Mouse (Mus musculus) natural killer cell, adult 2 months (primary cell): ENCODE results near the gene Rundc3b.
A peak's percentile ranks its signal among the peaks of the same experiment; 100 is the strongest.

Experiments used
- DNase-seq, 2 experiments: peaks; one replicate each; pipeline ENCODE4 v3.0.0; 2022; ENCODE audit warnings: low spot score in 2 of 2

The Rundc3b gene

DNA sequence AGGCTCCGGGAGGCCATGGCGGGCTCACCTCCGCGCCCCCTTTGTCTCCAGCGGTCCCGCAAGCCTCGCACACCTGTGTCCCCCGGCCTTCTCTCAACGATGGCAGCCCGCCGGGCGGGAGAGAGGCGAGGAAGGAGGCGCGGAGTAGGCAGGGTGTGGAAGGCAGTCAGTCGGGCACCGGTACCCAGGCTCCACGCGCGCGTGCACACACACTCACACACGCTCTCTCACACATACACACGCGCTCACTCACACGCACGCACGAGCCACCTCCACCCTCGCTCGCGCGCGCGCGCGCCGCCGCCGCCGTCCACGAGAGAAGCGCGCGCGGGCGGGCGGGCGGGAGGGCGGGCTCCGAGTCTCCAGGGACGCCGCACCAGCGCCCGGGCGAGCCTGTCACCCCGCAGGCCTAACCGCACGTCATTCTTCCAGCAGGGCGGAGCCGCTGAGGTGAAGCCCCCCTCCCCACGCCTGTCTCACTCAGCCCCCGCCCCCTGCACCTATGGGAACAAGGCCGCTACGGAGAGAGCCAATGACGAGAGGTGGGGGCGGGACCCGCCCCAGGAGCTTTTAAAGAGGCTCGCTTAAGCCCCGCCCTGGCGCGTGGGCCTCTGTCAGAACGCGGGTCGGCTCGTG lies at the start of gene Rundc3b:
Rundc3b (minus strand) TSS at position 357 of the 636 bp plus-strand sequence.
- peak; percentile 90 to 92 for DNase-seq

- DNase-seq: no peak
These were observed 46.9 kb upstream of the Rundc3b start for GRCm38 (mm10) chr5:8669606-8670005.

- DNase-seq: no peak
These were observed 45.2 kb upstream of the Rundc3b start for GRCm38 (mm10) chr5:8667758-8668474.

GRCm38 (mm10) chr5:8664678-8665077 lies 41.9 kb upstream of the Rundc3b start:
- no peak for DNase-seq

DNA sequence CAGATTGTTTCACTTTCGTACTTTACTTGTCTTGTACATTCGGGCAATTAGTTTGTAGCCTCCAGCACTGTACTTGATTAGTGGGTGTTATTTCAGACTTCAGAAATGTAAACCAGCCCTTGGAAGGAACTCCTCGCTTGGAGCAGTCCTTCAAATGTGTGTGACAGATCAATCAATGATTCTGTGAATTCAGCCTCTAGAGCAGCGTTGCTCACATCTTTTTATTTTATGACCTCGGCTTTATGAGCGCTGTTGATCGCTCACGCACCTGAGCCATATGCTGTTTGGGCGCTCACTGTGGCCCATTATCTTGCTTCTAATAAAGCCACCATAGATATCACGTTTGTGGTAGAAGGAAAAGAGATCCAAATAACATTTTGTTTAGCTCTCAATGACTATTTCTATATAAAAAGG lies 38.0 kb upstream of the Rundc3b start:
- no peak for DNase-seq

DNA sequence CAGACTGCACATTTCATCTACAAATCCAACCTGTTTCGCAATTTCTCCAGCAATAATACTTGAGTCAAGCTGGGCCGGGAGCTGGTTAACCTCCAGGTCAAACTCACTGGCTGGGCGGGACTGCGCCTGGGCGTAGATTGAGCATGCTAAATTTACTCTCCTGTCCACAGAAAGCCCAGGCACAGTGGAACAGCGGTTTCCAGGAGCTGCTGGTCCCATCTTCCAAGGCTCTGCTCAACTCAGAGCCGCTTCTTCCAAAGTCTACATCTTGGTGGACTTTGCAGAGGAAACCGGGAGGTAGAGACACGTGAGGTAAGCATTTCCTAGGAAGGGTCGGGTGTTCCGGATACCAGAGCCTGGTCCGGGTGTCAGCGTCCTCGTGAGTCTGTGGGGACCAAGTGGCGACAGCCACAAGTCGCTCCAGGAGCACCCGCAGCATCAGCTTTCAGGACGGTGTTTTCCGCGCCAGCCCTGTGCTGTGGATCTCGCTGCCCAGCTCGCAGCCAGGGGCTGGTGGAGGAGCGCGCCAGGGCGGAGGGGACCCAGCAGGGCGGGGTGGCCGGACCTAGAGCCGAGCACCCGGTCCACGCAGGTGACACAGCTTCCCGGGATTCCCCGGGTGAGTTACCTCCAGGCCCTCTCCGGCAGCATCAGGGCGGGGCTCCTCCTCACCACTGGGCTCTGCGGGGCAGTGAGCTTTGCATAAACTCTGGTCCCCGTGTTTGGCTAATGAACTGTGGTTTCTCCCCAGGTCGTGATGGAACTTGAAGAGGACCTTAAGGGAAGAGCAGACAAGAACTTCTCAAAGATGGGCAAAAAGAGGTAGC lies 37.4 kb upstream of the Rundc3b start, which contains the start of gene Abcb1a:
Abcb1a (plus strand) TSS at position 167 of the 827 bp plus-strand sequence.
- peak; percentile 69 to 72 for DNase-seq

DNA sequence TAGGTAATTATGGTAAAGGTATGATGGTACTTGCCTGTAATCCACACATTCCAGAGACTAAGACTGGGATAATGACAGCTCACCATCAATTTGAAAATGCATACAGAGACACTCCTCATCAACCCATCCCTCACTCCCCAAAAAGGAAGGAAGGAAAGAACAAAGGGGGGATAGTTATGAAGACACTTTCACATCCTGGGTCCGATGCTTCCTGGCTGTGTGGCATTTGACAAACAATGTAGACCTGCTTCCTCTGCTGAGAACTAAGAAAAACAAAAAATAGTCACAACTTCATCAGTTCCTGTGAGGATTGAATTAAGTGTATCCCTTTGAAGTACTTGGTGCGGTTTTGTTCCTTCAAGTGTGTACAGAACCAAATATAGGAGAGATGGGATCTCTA lies 29.3 kb upstream of the Rundc3b start:
- DNase-seq: no peak

GRCm38 (mm10) chr5:8648774-8649173 lies 26.0 kb upstream of the Rundc3b start:
- DNase-seq: no peak

DNA sequence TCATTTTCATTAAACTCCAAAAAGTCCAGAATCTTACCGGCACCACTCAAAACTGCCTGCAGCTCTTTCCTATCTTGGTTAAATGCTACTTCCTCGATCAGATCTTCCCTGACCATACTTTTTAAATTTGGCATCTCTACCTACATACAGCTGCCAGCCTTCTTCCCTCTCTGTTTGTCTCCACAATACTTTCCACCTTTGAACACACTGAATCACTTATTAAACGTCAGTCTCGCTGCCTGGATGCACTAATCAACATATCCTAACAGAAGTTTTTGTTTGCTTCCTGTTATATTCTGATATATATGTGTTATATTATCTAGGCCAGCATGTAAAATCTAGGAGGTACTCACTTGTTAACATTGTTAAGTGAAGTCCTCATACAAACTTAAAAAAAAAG lies 25.5 kb upstream of the Rundc3b start:
- DNase-seq: no peak

DNA sequence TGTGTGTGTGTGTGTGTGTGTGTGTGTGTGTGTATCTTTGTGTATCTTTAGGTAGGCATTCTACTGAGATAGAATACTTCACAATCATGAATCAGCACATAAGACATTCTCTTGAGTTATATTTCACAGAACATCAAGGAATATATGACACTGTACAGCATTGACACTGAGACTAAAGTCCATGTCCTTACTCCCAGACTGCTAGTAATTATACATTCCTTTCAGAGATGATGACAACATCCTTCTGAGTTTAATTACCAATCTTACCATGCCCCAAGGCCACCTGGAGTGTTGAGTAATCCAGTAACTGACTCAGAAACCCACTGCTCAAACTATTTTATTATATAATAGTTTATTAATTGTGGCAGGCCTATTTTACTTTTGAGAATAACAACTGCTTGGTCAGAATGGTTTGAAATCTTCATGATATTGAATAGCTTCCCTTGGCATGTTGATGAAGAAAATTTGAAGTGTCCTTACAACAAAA lies 11.8 kb upstream of the Rundc3b start:
- no peak for DNase-seq

- DNase-seq: no peak
These were observed 10.1 kb upstream of the Rundc3b start for GRCm38 (mm10) chr5:8632901-8633300.

- peak; percentile 37 to 43 for DNase-seq
These were observed 619 bp downstream of the Rundc3b start for GRCm38 (mm10) chr5:8622071-8622595.

DNA sequence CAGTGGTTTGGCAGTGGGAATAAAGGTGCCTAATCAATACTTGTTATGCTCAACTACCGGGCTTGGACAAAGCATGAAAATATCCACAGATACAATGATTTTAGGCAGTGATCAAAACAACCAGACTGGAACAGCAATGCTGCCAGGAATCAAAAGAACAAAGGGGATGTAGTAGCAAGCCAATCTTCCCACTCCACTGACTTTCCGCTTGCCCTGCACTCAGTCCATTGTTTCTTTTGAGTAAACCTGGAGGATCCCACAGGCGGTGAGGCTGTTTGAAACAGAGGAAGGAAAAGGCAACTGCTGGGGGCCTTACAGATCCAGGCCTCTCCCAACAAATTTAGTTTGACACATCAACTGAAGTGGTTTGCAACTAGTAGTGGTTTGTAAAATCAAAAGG lies 51.6 kb downstream of the Rundc3b start:
- no peak for DNase-seq

GRCm38 (mm10) chr5:8566867-8567266 lies 55.9 kb downstream of the Rundc3b start:
- no peak for DNase-seq

- DNase-seq: no peak
These were observed 78.2 kb downstream of the Rundc3b start for GRCm38 (mm10) chr5:8544512-8544911.

GRCm38 (mm10) chr5:8542631-8543207 lies 80.0 kb downstream of the Rundc3b start:
- no peak for DNase-seq

DNA sequence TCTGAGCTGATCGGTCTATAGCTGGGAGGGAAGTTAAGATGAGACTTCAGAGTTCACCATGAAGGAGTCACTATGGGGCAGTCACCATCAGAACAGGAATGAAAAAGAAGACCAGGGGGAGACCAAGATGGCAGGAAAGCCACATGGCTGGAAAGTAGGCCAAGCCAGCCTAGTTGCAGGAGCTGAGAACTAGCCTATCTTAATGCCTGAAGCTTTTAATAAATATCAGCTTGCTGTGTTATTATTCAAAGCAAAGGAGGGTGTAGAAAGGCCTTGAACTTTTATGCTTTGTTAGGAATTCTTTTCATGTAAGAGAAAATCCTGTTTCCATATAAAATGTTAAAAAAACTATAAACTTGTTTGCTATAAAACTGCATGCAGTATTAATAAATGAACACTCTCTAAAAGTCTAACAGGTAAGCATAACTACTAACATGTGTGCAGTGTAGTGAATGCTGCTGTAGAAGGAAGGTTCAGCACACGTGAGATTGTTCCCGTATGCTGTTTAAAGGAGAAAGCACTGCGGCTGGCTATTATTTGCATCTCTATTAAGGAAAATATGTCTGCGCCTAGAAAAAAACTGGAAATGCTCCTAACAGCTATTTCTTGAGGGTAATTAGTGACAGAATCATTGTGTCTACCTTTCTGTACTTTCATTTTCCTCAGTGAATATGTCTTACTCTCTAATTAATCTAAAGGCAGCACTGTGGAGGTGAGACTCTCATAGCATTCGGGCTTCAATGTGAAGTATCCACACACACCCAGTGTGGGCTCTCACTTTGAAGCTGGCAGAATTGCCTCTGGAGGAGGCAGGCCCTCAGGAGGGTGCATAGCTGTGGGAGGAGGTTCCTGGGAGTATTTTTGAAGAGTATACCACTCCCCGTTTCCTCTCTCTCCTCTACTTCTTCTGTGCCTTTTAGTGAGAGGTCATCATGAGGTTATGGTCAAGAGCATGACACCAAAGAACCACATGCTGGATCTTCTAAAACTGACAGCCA lies 81.3 kb downstream of the Rundc3b start:
- no peak for DNase-seq

DNA sequence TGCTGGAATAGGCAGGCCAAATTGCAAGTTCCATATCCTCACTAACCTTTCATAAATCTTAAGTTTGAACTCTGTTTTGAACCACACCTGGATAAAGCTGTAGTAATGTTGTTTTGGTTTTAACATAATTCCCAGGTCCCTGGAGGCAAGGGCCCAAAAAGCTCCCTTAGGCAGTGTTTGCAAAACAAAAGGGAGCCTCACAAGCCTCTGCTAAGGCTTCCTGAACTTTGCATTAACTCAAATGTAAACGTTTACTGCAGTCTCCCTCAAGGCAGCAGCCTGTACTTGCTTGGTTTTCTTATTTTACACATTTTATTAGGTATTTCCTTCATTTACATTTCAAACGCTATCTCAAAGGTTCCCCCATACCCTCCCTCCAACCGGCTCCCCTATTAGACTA lies 103.7 kb downstream of the Rundc3b start:
- no peak for DNase-seq

DNA sequence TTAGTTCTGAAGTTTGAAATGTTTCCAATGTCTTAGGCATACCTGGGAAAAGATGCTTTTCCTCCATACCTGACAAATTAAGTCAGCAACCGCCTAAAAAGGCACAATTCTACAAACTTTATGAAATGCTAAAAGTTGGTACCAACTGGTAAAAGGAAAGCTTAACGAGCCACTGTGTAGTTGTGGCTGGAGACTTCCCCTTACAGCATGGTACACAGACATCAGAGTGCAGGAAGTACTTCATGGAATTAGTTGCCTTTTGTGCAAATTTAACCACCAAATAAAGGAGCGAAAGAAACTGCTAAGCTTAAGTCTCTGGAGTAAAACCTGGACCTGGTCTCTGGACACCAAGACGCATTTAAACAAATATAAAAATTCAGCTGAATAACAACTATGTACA lies 131.0 kb downstream of the Rundc3b start:
- no peak for DNase-seq

GRCm38 (mm10) chr5:8489471-8490110 lies 133.2 kb downstream of the Rundc3b start:
- peak in 1 of 2 experiments; percentile 4 for DNase-seq
